Mouse (Mus musculus): ENCODE results near the gene Nup133.

DNA sequence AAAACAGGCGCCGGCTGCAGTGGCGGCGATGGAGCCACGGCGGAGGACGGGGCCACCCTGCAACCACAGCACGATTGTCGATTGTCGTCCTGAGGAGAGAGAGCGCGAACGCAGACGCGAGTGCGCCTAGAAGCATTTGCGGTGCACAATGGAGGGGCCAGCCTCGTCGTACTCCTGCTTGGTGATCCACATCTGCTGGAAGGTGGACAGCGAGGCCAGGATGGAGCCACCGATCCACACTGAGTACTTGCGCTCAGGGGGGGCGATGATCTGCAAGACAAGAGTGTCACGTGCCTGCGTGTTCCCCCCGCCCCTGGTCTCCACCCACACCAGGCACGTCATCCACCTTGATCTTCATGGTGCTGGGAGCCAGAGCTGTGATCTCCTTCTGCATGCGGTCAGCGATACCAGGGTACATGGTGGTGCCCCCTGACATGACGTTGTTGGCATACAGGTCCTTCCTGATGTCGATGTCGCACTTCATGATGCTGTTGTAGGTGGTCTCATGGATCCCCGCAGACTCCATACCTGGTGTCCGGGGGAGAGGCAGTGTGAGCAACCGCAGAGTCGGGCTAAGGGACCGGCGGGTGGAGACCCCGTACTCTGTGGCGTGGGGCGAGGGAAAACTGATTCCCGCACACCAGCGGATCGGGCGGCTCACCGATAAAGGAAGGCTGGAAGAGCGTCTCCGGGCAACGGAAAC is 57.0 kb downstream of the Nup133 start:
- TF ChIP-seq CTCF (IDR thresholded peaks at IDR 0.05; ENCODE audit: low read depth, low read length) (no peak), POLR2A (IDR thresholded peaks at IDR 0.05; ENCODE audit: extremely low read depth, insufficient read depth, low read length) (no peak)

All from liver, adult 2 months (tissue).